Mouse (Mus musculus) bone marrow macrophage, adult 2 months (primary cell): Measurements from ENCODE around the gene Slc25a11.

ENCODE experiments used
- CTCF ChIP-seq: IDR thresholded peaks from 2 replicates; pipeline ENCODE4 v1.5.1; 2012; ENCODE audit warnings: low read depth, mild to moderate bottlenecking, low read length, moderate library complexity
- POLR2A ChIP-seq: IDR thresholded peaks from 2 replicates; pipeline ENCODE4 v1.6.1; 2012; ENCODE audit warnings: mild to moderate bottlenecking, low read depth, low read length, borderline replicate concordance

DNA sequence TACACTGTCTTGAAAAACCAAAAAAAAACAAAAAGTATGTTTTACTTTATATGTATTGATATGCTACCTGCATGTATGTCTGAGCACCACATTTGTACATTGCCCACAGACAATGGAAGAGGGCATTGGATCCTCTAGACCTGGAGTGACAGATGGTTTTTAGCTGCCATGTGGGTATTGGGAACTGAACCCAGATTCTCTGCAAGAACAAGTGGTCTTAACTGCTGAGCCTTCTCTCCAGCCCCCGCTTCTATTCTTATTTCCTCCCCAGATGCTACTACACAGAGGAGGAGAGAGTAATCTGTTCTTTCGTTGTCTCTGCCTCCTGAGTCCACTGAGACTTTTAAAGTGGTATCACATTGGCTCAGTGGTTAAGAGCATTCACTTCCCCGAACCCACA, 46.2 kb upstream of the Slc25a11 start:
- TF ChIP-seq CTCF (no peak), POLR2A (no peak)
